Mouse (Mus musculus): ENCODE results near the gene Gm10721.
"Not testable (repeated sequence)": the region's sequence is repeated elsewhere in the genome, so short reads cannot be mapped to it uniquely, and the experiment has no call there.

DNA sequence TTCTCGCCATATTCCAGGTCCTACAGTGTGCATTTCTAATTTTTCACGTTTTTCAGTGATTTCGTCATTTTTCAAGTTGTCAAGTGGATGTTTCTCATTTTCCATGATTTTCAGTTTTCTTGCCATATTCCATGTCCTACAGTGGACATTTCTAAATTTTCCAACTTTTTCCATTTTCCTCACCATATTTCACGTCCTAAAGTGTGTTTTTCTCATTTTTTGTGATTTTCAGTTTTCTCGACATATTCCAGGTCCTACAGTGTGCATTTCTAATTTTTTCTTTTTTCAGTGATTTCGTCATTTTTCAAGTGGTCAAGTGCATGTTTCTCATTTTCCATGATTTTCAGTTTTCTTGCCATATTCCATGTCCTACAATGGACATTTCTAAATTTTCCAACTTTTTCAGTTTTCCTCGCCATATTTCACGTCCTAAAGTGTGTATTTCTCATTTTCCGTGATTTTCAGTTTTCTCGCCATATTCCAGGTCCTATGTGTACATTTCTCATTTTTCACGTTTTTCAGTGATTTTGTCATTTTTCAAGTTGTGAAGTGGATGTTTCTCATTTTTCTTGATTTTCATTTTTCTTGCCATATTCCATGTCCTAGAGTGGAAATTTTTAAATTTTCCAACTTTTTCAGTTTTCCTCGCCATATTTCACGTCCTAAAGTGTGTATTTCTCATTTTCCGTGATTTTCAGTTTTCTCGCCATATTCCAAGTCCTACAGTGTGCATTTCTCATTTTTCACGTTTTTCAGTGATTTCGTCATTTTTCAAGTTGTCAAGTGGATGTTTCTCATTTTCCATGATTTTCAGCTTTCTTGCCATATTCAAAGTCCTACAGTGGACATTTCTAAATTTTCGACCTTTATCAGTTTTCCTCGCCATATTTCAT lies 7.1 kb downstream of the Gm10721 start:
- not testable (repeated sequence) for TF ChIP-seq CTCF, EP300 (IDR thresholded peaks at IDR 0.05)

Data from lung, postnatal 0 days (tissue).